Mouse (Mus musculus) heart, embryonic 11.5 days (tissue): ENCODE measurements around the gene Col1a2. TPM values are rescaled to one million over a fixed set of nuclear protein-coding genes. Genes with fewer than 3 reads are reported as not detected.

Experiments
- ATAC-seq: fragments of 200-750 bp; cut with Nextera tagmentation; replicated peaks from 2 replicates; pipeline ENCODE4 v1.8.0; 2017; ENCODE audit warnings: moderate library complexity; ENCODE audit not compliant: insufficient number of reproducible peaks, low FRiP score, low TSS enrichment
- H3K27ac ChIP-seq: fragments of 300-500 bp; sonication (generic); 2 replicates; pipeline ENCODE4 v1.5.1; 2014; ENCODE audit warnings: mild to moderate bottlenecking, low read depth, low read length
- H3K27me3 ChIP-seq: fragments of 300-500 bp; sonication (generic); 2 replicates; pipeline ENCODE4 v1.6.1; 2014; ENCODE audit warnings: mild to moderate bottlenecking, low read length, mixed read lengths; ENCODE audit not compliant: control insufficient read depth, insufficient read depth
- H3K36me3 ChIP-seq: fragments of 300-500 bp; sonication (generic); 2 replicates; pipeline ENCODE4 v1.6.1; 2014; ENCODE audit warnings: mild to moderate bottlenecking, low read length, moderate library complexity, mixed read lengths; ENCODE audit not compliant: control insufficient read depth, insufficient read depth
- H3K4me1 ChIP-seq: fragments of 300-500 bp; sonication (generic); 2 replicates; pipeline ENCODE4 v1.6.1; 2014; ENCODE audit warnings: low read length; ENCODE audit not compliant: control insufficient read depth, insufficient read depth
- H3K4me2 ChIP-seq: fragments of 300-500 bp; sonication (generic); 2 replicates; pipeline ENCODE4 v1.6.1; 2014; ENCODE audit warnings: mild to moderate bottlenecking, moderate library complexity
- H3K4me3 ChIP-seq: fragments of 300-500 bp; sonication (generic); 2 replicates; pipeline ENCODE4 v1.5.1; 2014; ENCODE audit warnings: low read depth, low read length
- H3K9ac ChIP-seq: fragments of 300-500 bp; sonication (generic); 2 replicates; pipeline ENCODE4 v1.6.1; 2014; ENCODE audit warnings: mild to moderate bottlenecking, low read depth, low read length, moderate library complexity
- H3K9me3 ChIP-seq: fragments of 300-500 bp; sonication (generic); replicated peaks from 2 replicates; pipeline ENCODE4 v1.6.1; 2016; ENCODE audit warnings: low read length; ENCODE audit not compliant: control insufficient read depth
- WGBS: fragments of 180-500 bp; shearing (Covaris S2); extraction: QIAGEN DNeasy Blood & Tissue Kit; methylation state at CpG from one replicate; pipeline ENCODE4 v1.1.7; 2014; ENCODE audit not compliant: insufficient replicate concordance; 5-methylcytosine and 5-hydroxymethylcytosine counted together
- polyA plus RNA-seq: library from polyadenylated mRNA; unstranded; fragments of >200 nt; fragmentation: Nextera tagmentation; extraction: Ambion mirVana; gene quantifications from 2 replicates; pipeline ENCODE4 v1.2.1, GENCODE M21; 2014

Gene Col1a2
- polyA plus RNA-seq, 1 experiment from 2014 or later = 113 TPM

- Histone ChIP-seq H3K4me3 (no peak overlapping the region), H3K36me3 (no peaks in the 10 kb centered on the region), H3K4me2 (no peak overlapping the region), H3K9ac (no peak overlapping the region), H3K4me1 (peaks cover 13% of the 10 kb centered on the region), H3K9me3 (no peaks in the 10 kb centered on the region), H3K27me3 (no peaks in the 10 kb centered on the region), H3K27ac (peak overlapping the region; percentile 87)
- no peak for ATAC-seq
- 11% methylated on average over 1 of the region's 1 CpGs for WGBS
These were observed 16.3 kb upstream of the Col1a2 start for GRCm38 (mm10) chr6:4488349-4488748.

- Histone ChIP-seq H3K36me3 (no peaks in the 10 kb centered on the region), H3K4me3 (no peak overlapping the region), H3K9ac (no peak overlapping the region), H3K9me3 (no peaks in the 10 kb centered on the region), H3K27me3 (no peaks in the 10 kb centered on the region), H3K4me1 (peaks cover 13% of the 10 kb centered on the region), H3K4me2 (peak overlapping the region; percentile 43; the same call in 1 of the 2 replicates), H3K27ac (peak overlapping the region; percentile 87)
- WGBS = 39% methylated on average over 1 of the region's 1 CpGs
- no peak for ATAC-seq
These were observed 15.6 kb upstream of the Col1a2 start for GRCm38 (mm10) chr6:4488966-4489365.

GRCm38 (mm10) chr6:4489366-4490245, 15.0 kb upstream of the Col1a2 start:
- H3K9ac ChIP-seq = no peak overlapping the region
- ATAC-seq = peak; percentile 88
- no peaks in the 10 kb centered on the region for H3K27me3 ChIP-seq
- H3K9me3 ChIP-seq = no peaks in the 10 kb centered on the region
- WGBS = 18% methylated on average over 6 of the region's 6 CpGs
- peak overlapping the region; percentile 43 for H3K4me2 ChIP-seq
- no peaks in the 10 kb centered on the region for H3K36me3 ChIP-seq
- no peak overlapping the region for H3K4me3 ChIP-seq
- peaks cover 13% of the 10 kb centered on the region for H3K4me1 ChIP-seq
- H3K27ac ChIP-seq = peak overlapping the region; percentile 87

- Histone ChIP-seq H3K4me3 (no peak overlapping the region), H3K36me3 (no peaks in the 10 kb centered on the region), H3K9ac (no peak overlapping the region), H3K27ac (no peak overlapping the region), H3K4me2 (no peak overlapping the region), H3K4me1 (peaks cover 13% of the 10 kb centered on the region), H3K9me3 (no peaks in the 10 kb centered on the region), H3K27me3 (no peaks in the 10 kb centered on the region)
- WGBS = 64% methylated on average over 2 of the region's 2 CpGs
- ATAC-seq = no peak
These were observed 10.9 kb upstream of the Col1a2 start for GRCm38 (mm10) chr6:4493666-4494065.

GRCm38 (mm10) chr6:4496428-4496827, 8.2 kb upstream of the Col1a2 start:
- H3K4me1 ChIP-seq = no peaks in the 10 kb centered on the region
- 76% methylated on average over 1 of the region's 1 CpGs for WGBS
- H3K9ac ChIP-seq = no peak overlapping the region
- no peak overlapping the region for H3K27ac ChIP-seq
- H3K4me2 ChIP-seq = no peak overlapping the region
- H3K4me3 ChIP-seq = no peak overlapping the region
- no peak for ATAC-seq
- H3K27me3 ChIP-seq = no peaks in the 10 kb centered on the region
- H3K36me3 ChIP-seq = no peaks in the 10 kb centered on the region
- H3K9me3 ChIP-seq = no peaks in the 10 kb centered on the region

GRCm38 (mm10) chr6:4503106-4503505, 1.5 kb upstream of the Col1a2 start:
- ATAC-seq = no peak

GRCm38 (mm10) chr6:4505158-4505997, 764 bp downstream of the Col1a2 start:
- Histone ChIP-seq H3K9me3 (no peaks in the 10 kb centered on the region), H3K4me3 (peak overlapping the region; percentile 35), H3K4me1 (no peaks in the 10 kb centered on the region), H3K36me3 (no peaks in the 10 kb centered on the region), H3K4me2 (peak overlapping the region; percentile 81), H3K27ac (0 out of 2 replicates have a peak overlapping the region, but pooled peaks have one; percentile 31), H3K9ac (peak overlapping the region; percentile 65), H3K27me3 (no peaks in the 10 kb centered on the region)
- whole genome bisulfite sequencing = under 1% methylated on average over 31 of the region's 31 CpGs
- ATAC-seq = peak; percentile 79

More at GRCm38 (mm10) chr6:4503106-4503505, 1.5 kb upstream of the Col1a2 start:
- WGBS = 0% methylated on average over 1 of the region's 1 CpGs
- Histone ChIP-seq H3K4me3 (no peak overlapping the region), H3K27ac (no peak overlapping the region), H3K9me3 (no peaks in the 10 kb centered on the region), H3K4me1 (no peaks in the 10 kb centered on the region), H3K36me3 (no peaks in the 10 kb centered on the region), H3K9ac (no peak overlapping the region), H3K4me2 (no peak overlapping the region), H3K27me3 (no peaks in the 10 kb centered on the region)

GRCm38 (mm10) chr6:4506106-4506505, 1.5 kb downstream of the Col1a2 start:
- no peaks in the 10 kb centered on the region for H3K27me3 ChIP-seq
- H3K9ac ChIP-seq = peak overlapping the region; percentile 65
- peak overlapping the region; percentile 35 for H3K4me3 ChIP-seq
- 0 out of 2 replicates have a peak overlapping the region, but pooled peaks have one; percentile 31 for H3K27ac ChIP-seq
- WGBS = 3% methylated on average over 11 of the region's 11 CpGs
- H3K4me2 ChIP-seq = peak overlapping the region; percentile 81
- no peak for ATAC-seq
- H3K9me3 ChIP-seq = no peaks in the 10 kb centered on the region
- H3K4me1 ChIP-seq = no peaks in the 10 kb centered on the region
- H3K36me3 ChIP-seq = no peaks in the 10 kb centered on the region
